Mouse (Mus musculus) gastrocnemius, postnatal 10 days (tissue): Measurements from ENCODE around the gene Masp2. TPM values are rescaled to one million over a fixed set of nuclear protein-coding genes. Genes with fewer than 3 reads are reported as not detected.
A peak's percentile ranks its signal among the peaks of the same experiment; 100 is the strongest.

Experiments used
- DNase-seq: peaks from one replicate; pipeline ENCODE4 v3.0.0; 2021; ENCODE audit warnings: mixed read lengths
- total RNA-seq, 2 experiments: library from RNA; stranded (reverse); gene quantifications; 2 replicates each; pipeline ENCODE4 v1.2.3; 2021

The Masp2 gene
- total RNA-seq, 2 experiments from 2014 or later = 0.16 to 0.54 TPM

DNA sequence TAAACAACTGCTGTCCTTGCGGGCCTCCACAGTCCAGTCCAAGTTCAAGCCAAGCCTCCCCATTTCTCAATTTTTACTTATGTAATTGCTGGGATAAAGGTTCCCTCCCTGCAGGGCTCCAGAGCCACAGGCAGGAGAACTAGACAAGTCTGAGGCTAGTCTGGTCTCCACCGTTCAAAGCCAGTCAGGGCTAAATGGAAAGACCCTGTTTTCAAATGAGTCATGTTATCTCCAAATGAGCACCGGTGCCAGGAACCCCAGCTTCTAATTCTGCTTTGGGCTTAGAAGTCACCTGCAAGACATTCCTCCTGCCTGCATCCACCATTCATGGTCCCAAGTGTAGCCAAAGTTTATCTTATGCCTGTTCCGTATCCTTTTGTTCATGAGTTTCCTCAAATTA lies 483 bp upstream of the Masp2 start:
- no peak for DNase-seq

DNA sequence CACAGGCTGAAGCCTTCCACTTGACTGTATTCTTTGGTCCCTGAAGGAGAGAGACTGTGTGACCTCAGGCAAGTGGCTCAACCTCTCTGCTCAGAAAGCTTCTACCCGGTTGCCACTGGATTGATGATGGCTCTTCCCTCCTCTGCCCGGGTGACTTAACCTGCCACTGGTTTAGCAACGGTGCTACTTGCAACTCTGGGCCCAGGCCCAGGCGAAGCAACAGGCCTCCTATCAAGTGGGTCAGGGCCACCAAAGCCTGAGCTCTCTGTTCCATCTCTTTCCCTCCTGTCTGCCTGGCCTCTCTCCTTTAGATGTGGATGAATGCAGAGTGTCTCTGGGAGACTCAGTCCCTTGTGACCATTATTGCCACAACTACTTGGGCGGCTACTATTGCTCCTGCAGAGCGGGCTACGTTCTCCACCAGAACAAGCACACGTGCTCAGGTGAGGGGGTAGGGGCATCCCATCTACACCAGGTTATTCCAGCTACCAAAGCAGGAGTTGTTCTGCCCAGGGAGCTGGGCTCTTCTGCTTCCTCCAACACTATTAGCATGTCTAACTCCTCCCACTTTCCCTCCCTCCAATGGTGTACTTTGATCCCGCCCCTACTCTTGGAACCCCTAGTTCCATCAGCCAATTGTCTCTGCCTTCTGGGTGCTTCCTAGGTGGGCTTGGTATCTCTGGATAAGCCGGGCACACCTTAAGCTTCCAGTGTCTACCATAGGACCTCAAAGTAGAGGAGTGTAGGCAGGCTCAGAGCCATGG lies 1.2 kb downstream of the Masp2 start:
- no peak for DNase-seq

DNA sequence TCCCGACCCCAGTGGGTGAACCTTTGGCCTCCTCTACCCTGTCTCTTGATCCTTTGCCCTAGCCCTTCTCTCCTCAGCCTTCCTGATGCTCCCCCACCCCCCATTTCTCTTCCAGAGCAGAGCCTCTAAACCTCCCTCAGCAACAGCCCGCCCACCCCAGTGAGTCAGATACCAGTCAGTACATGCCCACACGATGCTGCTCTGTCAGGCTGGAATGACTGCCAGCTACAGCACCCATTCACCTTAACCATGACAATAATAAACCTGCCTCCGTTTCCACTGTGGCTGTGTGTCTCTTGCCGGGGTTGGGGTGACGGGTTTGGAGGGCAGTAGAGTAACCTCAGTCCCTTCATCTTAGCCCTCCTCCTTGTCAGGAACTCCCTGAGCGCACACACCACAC lies 1.8 kb downstream of the Masp2 start:
- no peak for DNase-seq

DNA sequence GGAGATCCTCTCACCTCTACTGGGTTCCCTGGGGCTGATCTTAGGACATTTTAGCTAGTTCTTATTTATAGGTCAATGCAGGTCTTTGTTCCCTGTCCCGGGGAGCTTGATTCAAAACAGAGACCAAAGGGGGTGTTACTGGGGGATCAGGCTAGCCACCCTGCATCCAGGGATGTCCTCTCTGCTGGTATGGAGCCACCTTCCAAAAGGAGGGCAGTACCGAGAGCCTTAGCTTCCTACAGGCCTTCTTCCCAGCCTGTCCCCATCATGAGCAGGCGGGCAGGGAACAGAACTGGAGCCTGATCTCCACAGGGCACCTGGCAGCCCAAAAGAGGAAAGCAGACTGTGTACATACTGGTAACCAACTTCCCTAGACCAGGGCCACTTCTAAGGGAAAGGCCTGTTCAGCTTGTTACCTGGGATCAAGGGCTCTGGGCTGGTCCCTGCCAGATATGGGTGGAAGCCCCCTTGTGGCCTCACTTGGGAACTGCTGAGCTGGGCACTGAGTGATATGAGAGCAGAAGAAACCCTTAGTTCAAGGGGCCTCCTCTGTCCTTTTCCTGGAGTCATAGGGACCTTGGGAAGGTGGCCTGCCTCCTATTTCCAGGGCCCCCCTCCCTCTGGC lies 2.3 kb downstream of the Masp2 start:
- peak; percentile 67 for DNase-seq

DNA sequence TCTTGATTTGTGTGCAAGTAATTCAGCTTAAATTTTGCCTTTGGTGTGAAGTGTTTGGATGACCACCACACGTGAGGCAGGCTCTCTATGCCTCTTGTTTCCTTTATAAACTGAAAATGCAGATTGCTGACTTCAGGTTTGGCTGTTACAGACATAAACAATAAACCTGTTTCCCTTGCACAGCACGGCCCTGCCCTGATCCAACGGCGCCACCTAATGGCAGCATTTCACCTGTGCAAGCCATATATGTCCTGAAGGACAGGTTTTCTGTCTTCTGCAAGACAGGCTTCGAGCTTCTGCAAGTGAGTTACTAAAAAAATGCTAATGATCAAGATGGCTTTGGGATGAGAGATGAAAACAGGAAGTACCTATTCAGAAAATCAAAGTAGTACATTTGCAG lies 5.4 kb downstream of the Masp2 start:
- peak; percentile 82 for DNase-seq

DNA sequence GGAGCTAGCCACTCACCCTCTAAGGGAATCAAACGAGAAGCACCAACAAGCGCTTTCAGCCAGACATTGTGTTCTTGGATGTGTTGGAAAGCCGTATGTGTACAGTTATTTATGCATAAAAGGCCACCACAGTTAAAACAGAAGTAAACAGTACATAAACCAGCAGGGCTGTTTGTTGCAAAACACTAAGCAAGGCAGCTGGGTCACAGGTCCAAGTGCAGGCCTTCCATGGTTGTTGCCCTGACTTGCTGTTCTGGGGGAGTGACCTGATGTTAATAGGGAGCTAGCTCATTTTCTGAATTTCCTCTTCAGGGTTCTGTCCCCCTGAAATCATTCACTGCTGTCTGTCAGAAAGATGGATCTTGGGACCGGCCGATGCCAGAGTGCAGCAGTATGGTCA lies 7.5 kb downstream of the Masp2 start:
- DNase-seq = no peak

DNA sequence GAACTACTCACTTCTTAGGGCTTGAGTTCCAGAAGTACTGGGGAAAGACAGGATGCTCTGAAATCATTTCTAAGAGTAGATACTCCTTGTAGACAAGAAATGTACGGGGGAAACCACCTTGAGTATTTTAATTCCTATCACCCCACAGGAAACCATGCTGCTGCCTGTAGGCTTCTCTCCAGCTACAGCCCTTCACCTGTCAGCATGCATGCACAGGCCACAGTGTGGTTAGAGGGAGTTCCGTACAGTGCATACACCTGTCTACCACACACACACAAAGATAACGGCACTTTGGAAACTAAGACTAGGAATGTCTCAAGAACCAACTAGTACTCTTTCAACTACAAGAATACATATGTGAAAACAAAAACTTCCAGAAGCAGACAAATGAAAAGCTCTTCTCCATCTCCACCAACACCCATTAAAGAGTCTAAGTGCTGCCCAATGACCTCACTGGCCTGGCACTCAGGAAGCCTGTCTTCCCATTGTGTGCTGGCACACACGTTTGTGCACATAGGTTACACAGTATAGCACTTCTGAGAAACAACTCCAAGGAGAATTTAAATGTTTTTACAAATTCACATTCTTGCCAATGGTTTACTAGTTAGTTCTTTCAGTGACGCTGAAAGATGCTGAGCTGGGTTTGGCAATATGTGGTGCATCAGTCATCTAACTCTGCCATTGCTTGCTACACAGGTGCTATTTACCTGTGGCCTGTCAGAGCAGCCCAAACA lies 8.4 kb downstream of the Masp2 start:
- DNase-seq = no peak

DNA sequence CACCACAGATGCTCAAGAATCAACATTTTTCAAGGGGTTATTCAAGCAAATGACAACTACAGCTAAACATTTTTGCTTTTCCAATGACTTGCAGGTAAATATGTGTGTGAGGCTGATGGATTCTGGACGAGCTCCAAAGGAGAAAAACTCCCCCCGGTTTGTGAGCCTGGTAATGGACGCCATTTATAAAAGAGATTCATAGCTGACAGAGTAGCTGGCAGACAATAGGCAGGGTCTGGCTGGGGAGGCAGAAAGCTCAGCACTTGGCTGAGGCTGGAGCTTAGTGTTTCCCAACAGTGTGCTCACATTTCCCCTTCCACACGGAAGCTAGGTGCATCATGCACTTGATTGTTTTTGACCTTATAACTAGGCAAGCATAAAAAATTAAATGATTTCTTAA lies 10.2 kb downstream of the Masp2 start:
- no peak for DNase-seq

DNA sequence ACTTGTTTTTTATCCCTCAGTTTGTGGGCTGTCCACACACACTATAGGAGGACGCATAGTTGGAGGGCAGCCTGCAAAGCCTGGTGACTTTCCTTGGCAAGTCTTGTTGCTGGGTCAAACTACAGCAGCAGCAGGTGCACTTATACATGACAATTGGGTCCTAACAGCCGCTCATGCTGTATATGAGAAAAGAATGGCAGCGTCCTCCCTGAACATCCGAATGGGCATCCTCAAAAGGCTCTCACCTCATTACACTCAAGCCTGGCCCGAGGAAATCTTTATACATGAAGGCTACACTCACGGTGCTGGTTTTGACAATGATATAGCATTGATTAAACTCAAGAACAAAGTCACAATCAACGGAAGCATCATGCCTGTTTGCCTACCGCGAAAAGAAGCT lies 11.4 kb downstream of the Masp2 start:
- no peak for DNase-seq

DNA sequence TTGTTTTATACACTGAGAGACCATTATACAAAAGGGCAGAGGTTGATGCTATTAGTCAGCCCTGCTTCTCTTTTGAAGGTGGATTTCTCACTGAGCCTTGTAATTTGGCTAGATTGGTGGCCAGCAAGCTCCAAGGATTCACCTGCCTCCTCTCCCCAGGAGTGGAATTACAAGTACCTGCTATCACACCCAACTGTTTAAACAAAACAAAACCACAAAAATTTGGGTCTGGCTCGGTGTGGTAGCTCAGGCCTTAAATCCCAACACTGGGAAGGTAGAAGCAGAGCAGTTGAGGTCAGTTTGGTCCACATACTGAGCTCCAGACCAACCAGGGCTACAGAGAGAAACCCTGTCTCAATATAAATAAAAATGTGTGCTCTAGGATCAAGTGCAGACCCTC lies 17.5 kb downstream of the Masp2 start:
- DNase-seq = no peak

DNA sequence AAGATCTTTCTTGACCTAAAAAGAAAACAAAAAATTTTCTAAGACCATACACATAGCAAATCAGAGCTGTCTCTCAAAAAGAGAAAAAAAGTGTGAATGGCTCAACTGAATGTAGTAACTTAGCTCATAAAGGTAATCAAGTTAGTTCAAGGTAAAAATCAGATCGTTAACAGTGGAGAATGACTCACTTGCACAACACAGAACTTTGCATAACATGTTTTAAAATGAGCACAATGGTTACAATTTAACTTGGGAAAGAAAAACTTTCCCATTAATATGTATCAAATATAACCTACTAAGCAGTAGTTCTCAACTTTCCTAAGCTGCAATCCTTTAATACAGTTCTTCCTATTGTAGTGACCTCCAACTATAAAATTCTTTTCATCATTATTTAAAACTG lies 18.4 kb downstream of the Masp2 start:
- no peak for DNase-seq

DNA sequence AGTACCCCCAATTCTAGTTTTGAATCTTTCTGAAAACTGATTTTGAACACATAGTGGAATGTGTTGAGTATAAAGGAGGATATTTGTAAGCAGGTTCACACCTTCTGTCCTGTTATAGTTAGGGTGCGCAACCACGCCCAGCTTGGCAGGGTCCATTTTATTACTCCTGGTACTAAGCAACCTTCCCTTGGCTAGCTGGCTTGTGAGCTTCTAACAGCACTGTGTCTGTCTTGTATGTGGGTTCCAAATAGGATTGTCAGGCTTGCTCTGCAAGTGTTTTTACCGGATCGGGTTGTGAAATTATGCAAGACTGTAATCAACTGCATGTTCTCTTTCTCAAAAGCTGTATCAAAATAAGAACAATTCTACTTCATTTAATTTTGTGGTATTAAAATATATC lies 20.1 kb downstream of the Masp2 start:
- no peak for DNase-seq

DNA sequence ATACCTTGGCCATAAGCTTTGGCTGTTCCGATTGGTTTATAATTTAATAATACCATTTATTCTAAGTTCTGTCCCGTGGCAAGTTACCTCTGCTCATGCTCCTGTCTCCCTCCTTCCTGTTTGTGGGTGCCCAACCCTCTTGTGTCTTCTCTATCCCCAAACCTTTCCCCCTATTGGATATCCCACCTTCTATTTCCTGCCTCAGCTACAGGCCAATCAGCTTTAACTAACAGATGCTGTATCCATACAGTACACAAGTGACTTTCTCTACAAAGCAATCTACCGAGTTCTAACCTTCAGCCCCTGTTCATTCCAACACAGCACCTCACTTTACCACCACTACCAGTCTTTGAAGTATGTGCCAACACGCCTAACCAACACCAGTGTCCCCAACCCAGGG lies 21.3 kb downstream of the Masp2 start:
- no peak for DNase-seq

DNA sequence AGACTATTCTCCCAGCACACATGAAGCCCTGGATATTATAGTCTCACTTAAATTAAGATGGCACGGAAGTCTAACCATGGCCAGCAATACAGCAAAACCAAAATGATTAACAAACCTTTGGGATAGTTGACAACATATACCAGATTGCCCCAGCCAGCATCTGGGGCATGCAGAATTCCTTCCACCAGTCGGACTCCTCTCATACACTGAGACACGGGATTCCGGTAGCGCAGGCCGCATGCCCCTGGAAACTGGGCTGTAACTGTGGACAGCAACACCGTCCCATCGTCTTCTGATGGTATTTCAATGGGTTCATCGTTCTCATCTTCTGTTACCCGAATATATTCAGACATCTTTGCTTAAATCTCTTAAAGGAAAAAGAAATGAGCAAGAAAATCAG lies 22.7 kb downstream of the Masp2 start:
- no peak for DNase-seq

DNA sequence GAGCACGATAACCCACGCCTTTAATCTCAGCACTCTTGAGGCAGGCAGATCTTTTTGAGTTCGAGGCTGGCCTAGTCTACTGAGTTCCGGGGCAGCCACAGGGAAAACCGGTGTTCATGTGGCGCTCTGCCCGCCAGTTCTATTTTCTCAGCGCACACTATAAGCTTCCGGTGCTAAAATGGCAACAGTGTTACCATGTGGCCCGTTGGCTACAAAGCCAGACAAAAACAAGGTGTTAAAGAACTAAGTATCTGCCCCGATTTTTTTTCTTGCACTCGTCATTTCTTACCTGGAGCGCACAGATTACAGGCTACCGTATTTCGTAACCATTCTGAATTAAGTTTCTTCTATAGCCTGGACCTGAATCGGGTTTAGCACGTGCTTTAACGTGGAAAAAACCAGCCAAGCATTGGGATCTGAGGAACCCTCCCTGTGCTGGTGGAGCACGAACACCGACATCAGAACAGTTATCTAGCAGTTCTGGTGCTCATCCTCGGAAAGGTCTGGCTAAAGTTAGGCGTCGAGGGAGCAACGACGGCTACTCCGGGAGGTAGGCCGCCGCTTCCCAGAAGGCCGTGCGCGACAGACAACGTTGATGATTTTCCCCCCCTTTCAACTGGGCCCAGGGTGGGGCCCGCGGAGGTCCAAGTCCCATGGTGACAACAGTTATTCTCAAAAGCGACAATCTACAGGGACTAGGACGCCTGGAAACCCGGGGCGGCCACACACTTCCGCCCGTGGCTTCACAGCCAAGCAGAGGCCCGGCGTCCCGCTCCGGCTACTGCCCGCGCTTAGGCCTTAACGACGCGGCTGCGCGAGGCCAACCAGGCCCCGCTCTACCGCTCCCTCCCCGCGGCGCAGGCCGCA lies 23.6 kb downstream of the Masp2 start:
- DNase-seq = peak; percentile 55

DNA sequence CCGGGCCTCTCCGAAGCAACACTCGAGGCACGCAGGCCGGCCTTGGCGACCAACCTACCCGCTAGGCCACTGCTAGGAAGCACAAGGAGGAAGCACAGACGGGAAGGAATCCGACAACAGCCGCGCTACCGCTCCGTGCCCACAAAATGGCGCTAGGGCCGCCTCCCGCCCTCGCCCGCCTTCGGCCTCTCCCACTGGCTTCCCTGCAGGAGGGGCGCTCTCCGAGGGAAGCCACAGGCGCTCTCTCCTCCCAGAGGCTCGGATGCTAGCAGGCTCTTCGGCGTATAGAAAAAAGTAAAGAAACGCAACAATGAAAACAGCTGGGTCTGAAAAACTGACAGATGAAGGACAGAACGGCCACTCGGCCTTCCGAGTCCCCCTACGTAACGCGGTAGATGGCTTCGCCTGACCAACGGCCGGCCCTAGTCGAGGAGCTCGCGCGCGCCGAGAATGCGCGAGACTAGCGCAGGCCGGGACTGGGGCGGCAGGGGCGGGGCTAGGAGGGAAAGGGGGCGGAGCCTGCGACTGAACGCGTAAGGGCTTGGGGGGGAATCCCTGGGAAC lies 24.4 kb downstream of the Masp2 start, which contains the start of gene Tardbp:
TSS of gene Tardbp (minus strand) at position 397 of the 563 bp plus-strand sequence.
- peak; percentile 99 for DNase-seq

DNA sequence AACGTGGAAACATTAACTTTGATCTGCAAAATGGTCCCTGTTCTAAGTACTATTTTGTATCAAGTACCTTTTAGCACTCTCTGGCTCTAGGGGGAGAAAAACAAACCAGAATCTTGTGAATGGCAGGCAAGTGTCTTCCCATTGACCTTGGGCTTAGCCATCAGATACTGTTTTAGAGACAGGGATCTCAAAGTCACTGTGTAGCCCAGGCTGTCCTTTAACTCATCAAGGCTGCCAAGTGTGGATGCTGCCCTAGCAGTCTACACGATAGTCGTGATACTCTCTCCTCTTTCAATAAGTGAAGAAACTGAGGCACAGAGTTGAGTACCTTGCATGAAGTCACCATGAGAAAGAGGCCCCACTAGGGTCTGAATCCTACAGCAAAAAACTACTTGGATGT lies 24.9 kb downstream of the Masp2 start:
- DNase-seq = no peak

DNA sequence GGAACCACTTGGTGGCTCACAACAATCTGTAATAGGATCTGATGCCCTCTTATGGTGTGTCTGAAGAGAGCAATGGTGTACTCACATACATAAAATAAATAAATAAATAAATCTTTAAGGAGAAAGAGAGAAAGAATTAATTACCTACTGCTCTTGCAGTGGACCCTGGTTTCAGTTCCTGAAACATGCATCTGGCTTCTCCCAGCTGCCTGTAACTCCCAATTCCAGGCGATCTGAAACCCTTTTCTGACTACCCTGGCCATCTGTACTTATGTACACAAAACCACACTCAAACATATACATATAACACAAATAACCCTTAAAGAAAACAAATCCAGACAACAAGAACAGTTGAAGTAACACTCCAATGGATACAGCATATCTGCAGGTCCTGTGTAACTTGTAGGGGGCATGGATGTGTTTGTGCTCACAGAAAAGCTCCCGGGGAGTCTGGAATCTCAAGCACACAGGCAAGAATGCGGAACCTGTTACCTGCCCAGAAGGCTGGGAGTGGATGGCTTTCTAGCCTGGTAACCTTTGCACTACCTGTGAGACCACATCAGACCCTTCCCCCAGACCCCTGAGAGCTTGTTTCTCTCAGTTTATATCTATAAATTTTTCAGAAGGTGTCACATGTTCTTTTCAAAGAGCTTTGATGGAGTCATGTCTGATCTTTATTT lies 29.8 kb downstream of the Masp2 start:
- no peak for DNase-seq

DNA sequence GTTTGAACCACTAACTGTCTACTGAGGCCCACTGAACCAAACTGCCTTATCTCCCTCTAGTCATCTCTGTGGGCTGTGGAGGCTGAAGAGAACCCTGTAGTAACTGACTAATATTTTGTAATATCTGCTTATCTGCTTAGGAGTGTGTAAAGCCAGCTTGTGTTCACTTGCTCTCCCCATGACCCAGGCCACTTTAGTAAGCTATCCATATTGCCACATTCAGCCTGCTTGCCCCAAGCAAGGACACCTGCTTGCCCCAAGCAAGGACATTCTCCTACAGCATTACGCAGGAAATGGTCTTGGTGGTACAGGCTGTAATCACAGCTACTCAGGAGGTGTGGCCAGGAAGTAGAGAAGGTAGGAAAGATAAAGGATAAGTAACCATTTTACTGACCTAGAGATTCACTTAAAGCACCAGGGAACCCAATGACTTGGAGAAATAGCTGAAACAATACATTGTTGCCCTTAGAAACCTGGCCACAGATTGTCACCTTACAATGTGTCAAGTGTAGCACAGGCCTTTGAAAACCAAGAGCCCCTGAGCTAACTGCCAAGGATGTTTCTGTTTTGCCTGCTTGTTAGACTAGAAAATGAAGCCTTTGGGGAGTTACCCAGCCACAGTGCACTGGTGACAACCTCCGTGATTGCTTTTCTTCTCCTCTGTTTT lies 31.2 kb downstream of the Masp2 start:
- DNase-seq = no peak

DNA sequence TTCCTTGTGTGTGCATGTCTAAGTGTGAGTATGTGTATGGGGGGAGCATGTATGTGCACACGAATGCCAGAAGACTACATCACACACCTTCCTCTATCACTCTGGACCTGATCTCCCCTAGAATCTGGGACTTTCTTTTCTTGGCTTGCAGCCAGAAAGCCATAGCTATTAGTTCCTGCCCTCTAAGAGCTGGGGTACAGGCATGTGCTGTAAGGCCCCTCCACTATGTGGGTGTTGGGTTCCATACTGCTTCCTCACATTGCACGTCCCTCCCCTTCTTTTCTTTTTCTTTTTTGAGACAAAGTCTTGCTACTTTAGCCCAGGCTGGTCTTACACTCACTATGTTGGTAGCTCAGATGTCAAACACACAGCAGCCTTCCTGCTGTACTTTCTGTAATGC lies 33.0 kb downstream of the Masp2 start:
- no peak for DNase-seq

DNA sequence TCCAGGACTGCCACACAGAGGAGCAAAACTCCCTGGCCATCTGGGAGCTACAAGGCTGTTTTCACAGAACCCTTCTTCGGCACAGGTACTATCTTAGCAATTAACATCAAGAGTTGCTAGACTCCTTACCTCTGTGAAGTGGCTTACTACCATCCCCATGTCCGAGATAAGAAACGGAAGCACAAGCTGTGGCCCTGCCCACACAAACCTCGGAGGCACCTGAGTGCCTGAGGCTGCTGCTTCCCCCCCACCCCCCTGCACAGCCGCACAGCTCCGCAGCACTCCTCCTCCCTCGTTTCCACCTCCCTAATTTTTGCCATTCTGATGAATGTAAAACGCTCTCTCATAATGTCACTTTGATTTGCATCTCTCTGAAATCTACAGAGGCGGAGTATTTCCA lies 35.9 kb downstream of the Masp2 start:
- no peak for DNase-seq
